Mouse (Mus musculus): Measurements from ENCODE around the gene Uox. TPM values are rescaled to one million over a fixed set of nuclear protein-coding genes. Genes with fewer than 3 reads are reported as not detected.

The Uox gene
- total RNA-seq, 2 experiments from 2014 or later, result 44.1 to 112 TPM

Other genes with a start within 250 kb of the Uox start
- 10 to 100 TPM; 12.5 to 17.3 TPM for gene Ssx2ip, start 165.8 kb upstream of the Uox start, total RNA-seq (2021)
- 10 to 100 TPM in 1 of 2 experiments, 1 to 10 TPM in 1; 8.4 to 11.0 TPM for gene Ctbs, start 120.6 kb upstream of the Uox start, total RNA-seq (2021)
- gene Spata1, start 70.7 kb upstream of the Uox start, total RNA-seq (2021), result 1 to 10 TPM; 2.2 to 4.5 TPM
- gene Gng5, start 70.6 kb upstream of the Uox start, total RNA-seq (2021), result 100 to 1,000 TPM; 276 to 286 TPM
- 10 to 100 TPM; 26.1 to 28.9 TPM for gene Rpf1, start 49.0 kb upstream of the Uox start, total RNA-seq (2021)
- 1 to 10 TPM in 1 of 2 experiments, under 1 TPM in 1; 0.61 to 1.7 TPM for gene Dnase2b, start 45.2 kb downstream of the Uox start, total RNA-seq (2021)
- not detected for gene 4930503B20Rik, start 80.9 kb downstream of the Uox start, total RNA-seq (2021)
- gene Samd13, start 115.2 kb downstream of the Uox start, total RNA-seq (2021), result under 1 TPM; 0.24 to 0.69 TPM
- 100 to 1,000 TPM in 1 of 2 experiments, 10 to 100 TPM in 1; 93.2 to 107 TPM for gene Prkacb, start 242.6 kb downstream of the Uox start, total RNA-seq (2021)

Data from adrenal gland, postnatal 10 days (tissue).